Mouse (Mus musculus): ENCODE data around the gene Capn8. TPM values are rescaled to one million over a fixed set of nuclear protein-coding genes. Genes with fewer than 3 reads are reported as not detected.
"Not testable (repeated sequence)": the region's sequence is repeated elsewhere in the genome, so short reads cannot be mapped to it uniquely, and the experiment has no call there.

Capn8 gene
- total RNA-seq, 2 experiments from 2014 or later = not detected

DNA sequence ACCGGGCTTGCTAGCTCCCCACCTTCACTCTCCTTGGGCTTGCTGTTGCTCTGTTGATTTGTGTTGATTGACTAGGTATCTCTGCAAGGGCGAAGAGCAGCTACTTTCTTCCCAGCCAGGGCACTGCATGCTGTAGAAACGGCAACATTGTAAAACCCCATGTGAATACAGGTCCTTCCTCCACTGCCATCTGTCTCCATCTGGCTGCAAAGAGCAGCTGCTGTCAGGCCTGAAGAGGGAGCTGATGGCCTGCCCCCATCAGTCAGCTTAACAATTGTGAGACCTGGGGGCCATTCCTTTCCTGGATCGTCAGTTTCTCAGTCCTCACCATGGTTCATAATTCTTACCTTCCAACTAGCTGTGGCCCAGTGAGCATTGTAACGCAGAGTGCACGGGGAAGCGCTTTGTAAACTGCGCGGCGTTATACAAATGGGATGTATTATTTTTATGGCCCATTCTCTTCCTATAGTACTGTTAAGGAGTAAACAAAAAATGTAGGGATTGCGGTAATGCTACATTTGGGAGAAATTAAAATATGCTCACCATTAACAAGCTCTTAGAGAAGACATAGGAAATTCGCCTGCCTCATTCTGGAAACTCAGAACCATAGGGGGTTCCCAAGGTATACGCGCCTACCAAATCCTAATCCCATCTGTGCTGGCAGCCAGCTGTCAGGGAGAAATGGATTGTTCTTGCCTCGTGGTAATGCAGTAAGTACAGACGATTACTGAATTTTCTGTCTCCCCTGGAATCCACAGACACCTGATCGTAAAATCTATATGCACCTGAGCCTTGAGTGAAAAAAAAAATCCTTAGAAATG is 40.7 kb downstream of the Capn8 start:
- DNase-seq = peak; percentile 11 to 17
- intact Hi-C loops (cut with DNase I) = no loop called here

- intact Hi-C loops (cut with DNase I) = no loop called here
- no peak for DNase-seq
Observed at GRCm38 (mm10) chr1:182609701-182610335, 45.0 kb downstream of the Capn8 start.

DNA sequence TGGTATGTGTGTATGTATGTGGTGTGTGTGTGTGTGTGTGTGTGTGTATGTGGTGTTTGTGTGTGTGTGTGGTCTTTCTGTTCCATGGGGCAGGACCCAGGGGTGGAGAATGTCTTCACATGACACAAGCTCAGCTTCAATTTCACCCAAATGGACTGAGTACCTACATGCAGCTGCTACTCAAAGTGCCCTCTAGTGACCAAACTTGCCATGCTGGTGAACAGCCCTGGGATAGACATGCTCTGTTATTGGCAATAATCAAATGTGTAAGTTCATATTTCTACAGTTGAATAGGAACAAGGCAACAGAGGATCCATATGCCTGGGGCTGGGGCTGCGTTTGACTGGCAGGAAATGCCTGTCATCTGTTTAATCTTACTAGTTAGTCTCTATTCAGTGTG is 50.7 kb downstream of the Capn8 start:
- DNase-seq = no peak
- intact Hi-C loops (cut with DNase I) = no loop called here

DNA sequence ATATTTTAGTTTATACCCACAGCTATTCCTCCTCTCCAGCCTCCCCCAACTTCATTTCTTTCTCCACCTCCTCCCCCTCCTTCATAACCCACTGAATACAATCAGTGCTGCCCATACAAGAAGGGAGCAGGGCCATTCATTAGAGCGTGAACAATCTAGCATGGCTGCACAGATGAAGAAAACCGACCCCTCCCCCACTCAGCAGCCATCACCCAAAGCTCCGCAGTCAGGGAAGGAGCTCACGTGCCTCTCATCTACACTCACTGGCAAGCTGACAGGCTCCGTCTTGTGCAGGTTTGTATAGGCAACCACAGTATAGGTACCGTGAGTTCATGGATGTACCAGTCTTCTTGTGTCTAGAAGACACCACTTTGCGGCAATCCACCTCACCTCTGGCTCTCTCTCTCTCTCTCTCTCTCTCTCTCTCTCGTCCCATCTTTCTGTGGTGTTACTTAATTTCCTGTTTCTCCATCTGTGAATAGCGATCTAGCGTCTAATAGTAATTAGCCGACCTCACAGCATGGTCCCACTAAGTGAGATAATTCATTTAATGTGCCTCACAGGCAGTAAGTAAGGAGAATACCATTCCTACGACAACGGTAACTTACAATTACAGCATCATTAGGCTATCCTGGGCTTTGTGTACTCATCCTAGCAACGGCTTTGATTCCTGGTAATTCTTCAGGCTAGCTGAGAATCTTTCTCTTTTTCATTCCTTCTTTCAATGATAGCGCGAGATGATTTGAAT is 53.6 kb downstream of the Capn8 start:
- DNase-seq = no peak
- intact Hi-C loops (cut with DNase I) = no loop called here

DNA sequence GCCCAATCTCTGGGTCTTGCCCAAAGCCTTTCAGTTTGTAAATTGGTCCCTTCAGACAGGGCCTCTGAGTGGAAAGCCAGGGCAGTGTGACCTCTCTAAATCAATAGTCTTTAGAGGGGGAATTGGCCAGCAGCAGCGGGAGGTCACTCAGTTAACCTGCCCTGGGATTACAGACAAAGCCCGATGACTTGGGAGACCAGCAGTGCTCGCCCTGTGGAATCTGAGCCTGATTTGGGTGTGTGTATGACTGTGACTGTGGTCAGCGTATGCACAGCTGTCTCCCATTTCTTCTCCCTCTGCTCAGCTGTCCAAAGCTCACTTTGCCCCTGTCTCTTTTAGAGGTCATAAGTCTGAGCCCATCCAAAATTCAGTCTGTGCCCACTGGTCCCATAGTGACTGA is 55.7 kb downstream of the Capn8 start:
- intact Hi-C loops (cut with DNase I) = no loop called here
- DNase-seq = no peak

DNA sequence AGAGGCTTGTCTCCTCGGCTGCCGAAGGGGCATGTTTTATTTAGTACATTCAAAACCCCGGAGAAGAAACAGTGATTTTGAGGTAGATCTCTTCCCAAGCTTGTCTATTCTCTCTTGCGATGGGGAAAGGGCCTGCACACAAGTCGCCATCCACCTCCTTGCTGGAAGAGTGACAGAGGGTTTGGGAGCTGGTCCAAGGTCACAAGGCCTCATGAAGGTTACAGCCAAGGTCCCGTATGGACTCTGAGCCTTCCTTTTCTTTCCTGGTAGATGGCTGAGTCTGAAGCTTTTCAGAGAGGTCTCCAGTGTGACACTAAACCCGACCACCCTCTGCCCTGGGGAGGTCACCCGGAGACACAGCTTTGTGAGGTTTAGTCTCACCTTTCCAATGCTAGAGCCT is 56.4 kb downstream of the Capn8 start:
- DNase-seq = no peak
- intact Hi-C loops (cut with DNase I) = no loop called here

GRCm38 (mm10) chr1:182626197-182626596 is 61.4 kb downstream of the Capn8 start:
- DNase-seq = no peak
- intact Hi-C loops (cut with DNase I) = no loop called here

DNA sequence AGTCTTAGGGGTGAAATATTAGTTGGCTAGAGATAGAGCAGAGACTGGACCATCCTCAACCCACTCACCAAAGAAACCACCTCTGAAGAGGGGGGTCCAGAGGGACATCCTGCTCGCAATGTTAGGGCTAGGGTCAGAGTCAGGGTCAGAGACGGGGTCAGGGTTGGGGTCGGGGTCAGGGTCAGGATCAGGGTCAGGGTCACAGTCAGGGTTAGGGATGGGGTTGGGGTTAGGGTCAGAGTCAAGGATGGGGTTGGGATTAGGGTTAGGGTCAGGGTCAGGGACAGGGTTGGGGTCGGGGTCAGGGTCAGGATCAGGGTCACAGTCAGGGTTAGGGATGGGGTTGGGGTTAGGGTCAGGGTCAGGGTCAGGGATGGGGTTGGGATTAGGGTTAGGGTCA is 64.4 kb downstream of the Capn8 start:
- DNase-seq = no peak
- intact Hi-C loops (cut with DNase I) = no loop called here

DNA sequence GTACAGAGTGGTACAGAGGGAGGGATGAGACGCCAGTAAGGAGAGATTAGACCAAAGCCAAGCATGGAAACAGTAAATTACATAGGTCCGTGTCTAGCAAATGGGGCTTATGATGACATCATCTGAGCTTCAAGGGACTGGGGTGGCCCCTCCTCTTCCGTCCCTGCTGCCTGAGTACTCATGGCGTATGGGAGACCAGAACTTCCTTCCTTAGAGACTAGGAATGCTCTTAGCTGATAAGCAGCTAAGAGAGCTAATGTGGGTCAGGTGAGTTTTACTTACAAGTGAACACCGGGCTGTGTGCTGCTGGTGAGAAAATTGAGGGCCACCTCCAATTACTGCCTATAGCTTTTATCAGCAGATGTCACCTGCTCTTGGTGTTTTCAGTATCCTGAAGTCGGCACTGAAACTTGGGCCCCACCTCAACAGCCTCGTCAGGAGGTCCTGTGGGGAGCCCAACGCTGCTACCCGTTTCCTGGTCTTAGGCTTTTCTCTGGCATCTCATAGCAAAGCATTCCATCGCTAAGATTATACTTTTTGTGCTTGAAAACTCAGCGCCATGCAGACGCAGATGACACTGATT is 69.0 kb downstream of the Capn8 start:
- intact Hi-C loops (cut with DNase I) = no loop called here

DNA sequence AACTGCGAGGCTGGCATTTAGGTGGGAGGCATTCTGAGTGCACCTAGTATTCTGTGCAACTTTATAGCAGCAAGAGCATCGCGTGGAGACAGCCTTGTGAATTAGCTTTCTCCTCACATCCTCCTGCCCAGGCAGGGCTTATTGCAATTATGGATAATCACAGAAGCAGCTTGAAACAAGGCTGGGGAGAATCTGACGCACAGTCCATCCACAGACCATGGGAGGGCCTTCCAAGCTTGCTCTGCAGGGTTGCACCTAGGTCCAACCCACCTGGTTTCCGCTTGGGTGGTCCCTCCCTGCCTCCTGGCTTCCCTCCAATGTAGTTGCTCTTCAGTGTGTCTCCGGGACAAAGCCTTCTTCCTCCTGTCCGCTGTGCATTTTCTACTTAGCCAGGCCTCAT is 74.2 kb downstream of the Capn8 start:
- intact Hi-C loops (cut with DNase I) = no loop called here
- DNase-seq = no peak

More for the DNA sequence above, 69.0 kb downstream of the Capn8 start:
- DNase-seq = no peak

DNA sequence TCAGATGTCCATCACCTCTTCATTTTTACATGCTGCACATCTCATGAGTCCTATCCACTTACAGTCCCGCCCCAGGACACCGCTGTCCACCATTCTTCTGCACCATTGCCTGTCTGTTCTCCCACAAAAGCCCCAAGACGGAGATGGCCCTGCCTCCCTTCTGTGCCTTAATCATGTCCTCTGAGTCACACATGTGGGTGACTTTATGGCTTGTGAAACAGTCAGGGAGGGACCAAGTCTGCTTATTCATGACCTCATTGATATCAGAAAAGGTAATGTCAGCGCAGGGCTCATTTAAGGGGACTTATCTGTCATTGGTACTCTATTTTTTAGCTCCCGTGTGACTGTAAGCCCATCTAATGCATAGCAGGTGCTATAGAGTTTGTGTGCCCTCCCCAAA is 74.6 kb downstream of the Capn8 start:
- intact Hi-C loops (cut with DNase I) = no loop called here

GRCm38 (mm10) chr1:182640094-182640493 is 75.3 kb downstream of the Capn8 start:
- intact Hi-C loops (cut with DNase I) = no loop called here
- no peak for DNase-seq

More for the DNA sequence above, 74.6 kb downstream of the Capn8 start:
- DNase-seq = no peak

- DNase-seq = no peak
- intact Hi-C loops (cut with DNase I) = no loop called here
Observed at GRCm38 (mm10) chr1:182642779-182643178, 78.0 kb downstream of the Capn8 start.

DNA sequence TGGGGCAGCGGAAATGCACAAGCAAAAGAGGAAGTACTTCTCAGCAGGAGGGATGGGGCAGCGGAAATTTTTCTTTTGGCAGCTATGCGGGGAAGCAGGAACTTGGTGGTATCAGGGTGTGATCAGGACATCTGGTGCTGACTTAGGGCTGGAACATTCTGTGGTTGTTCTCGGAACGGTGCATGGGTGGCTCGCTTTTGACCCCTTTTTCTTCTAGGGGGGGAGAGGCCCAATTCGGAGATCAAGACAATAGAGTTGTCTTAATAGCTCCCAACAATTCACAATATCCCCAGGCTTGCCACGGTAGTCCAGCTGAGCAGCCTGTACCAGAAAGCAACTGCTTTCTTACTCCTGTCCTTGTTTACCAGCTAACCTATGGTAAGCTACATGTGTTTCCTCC is 79.6 kb downstream of the Capn8 start:
- DNase-seq; intact Hi-C loops (cut with DNase I): not testable (repeated sequence)

DNA sequence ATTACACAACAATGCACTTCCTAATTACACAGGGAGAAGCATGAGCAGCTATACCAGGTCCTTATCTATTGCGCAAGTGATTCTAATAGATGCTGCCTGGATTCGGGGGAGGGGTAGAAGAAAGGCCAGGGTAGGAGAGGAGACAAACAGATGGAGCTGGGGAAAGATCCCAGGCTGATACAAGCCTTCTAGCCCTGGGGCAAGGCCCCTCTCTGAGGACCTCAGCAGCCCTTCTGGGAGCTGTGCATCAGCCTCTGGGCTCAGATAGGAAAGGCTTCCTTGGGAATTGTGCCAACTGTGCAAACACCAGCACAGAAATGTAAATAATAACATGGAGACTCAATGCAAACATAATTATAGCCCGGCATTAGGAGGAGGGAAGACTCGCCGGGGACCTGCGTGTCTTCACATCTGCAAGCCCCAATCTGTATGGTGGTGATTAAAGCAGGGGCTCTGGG is 80.4 kb downstream of the Capn8 start:
- intact Hi-C loops (cut with DNase I) = no loop called here
- no peak for DNase-seq

DNA sequence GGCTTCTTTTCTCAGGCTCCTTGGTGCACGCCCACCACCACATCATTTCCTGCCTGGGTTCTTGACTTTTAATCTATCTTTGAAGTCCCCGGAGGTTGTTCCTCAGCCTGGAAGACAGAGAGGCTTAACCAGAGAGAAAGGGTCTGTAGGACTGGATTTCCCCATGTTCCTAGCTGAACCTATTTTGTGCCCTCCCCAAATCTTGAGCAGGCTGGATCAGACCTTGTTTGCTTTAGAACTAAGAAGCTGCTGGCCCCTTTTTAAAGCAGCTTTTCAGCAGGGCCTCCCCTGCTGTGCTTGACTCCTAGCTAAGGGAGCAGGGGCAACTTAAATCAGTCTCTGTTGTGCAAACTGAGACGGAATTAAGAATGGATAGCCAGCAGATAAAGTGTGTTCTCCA is 82.0 kb downstream of the Capn8 start:
- intact Hi-C loops (cut with DNase I) = no loop called here
- no peak for DNase-seq

GRCm38 (mm10) chr1:182657760-182658159 is 93.0 kb downstream of the Capn8 start:
- peak; percentile 58 to 78 for DNase-seq
- intact Hi-C loops (cut with DNase I) = loop anchor here (2.0 kb wide), 1 partner anchor 97 kb away; no protein-coding TSS in a partner anchor

- intact Hi-C loops (cut with DNase I) = loop anchor here (5.0 kb wide), 2 partner anchors 132 to 297 kb away; no protein-coding TSS in a partner anchor
- no peak for DNase-seq
Observed at GRCm38 (mm10) chr1:182660365-182660764, 95.6 kb downstream of the Capn8 start.

DNA sequence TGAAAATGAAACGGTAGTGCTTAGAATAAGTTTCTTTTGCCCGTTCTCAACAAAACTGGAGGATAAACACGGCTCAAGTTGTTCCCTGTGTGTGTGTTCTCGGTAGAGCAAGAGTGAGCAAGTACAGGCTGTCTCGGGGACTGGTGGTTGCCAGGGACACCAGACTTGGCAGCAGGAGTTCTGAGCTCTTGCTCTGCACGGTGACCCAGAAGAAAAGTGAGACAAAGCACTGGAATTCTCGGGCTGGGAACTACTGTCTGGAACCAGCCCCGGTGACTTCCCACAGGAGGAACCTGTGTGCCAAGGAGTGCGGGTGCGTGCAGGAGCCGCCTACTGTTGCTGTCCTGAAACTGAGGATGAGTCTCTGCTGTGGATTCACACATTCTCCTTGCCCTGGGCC is 98.9 kb downstream of the Capn8 start:
- peak; percentile 47 to 48 for DNase-seq
- intact Hi-C loops (cut with DNase I) = loop anchor here (5.0 kb wide), 2 partner anchors 129 to 294 kb away; no protein-coding TSS in a partner anchor

GRCm38 (mm10) chr1:182664841-182665240 is 100.0 kb downstream of the Capn8 start:
- DNase-seq = no peak
- intact Hi-C loops (cut with DNase I) = loop anchor here (5.0 kb wide), 2 partner anchors 127 to 292 kb away; no protein-coding TSS in a partner anchor

DNA sequence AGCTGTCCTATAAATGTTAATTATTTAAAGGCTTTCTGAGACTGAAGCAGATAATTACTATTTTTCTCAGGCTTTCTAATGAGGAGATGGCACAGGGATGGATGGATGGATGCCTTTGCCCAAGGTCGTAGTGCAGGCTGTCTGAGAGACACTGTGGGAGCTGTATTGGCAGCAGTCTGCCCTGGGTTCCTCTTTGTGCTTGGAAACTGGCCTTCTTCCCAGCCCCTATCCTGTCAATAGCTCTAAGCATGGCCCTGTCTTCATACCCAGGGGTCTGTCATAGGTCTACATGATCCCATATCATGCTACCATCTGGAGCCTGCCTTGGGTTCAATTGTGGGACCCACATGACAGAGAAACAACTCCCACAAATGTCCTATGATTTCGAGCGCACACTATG is 102.5 kb downstream of the Capn8 start:
- no peak for DNase-seq
- intact Hi-C loops (cut with DNase I) = no loop called here
